18 mouse cellular contexts compared by ENCODE assay signal in genomic region chr13:14011454-14011995, GRCm38 (mm10). TPM values are rescaled to one million over a fixed set of nuclear protein-coding genes. Genes with fewer than 3 reads are reported as not detected.
DNase-seq lines count a peak whose midpoint lies in the region; ATAC-seq lines count a peak whose summit lies in the region.
"Had no signal": no experiment of that assay in that cellular context is flagged by ENCODE, and none has a peak within 500 bp of the region (broad histone marks: within the 10 kb centered on the region; RNA-seq: fewer than 3 reads in every experiment).

No protein-coding gene starts in this region.

- H3K9me3 ChIP-seq in intestine, embryonic 16.5 days (ENCODE audit: control insufficient read depth, low read length) = no peaks in the 10 kb centered on the region
- H3K9me3 ChIP-seq: G1E; heart, embryonic 13.5 days; midbrain, embryonic 10.5 days had no signal

- no peak overlapping the region for H3K27ac ChIP-seq in intestine, embryonic 16.5 days (ENCODE audit: low read length)
- H3K27ac ChIP-seq: gastrocnemius, adult 2 months; heart, embryonic 13.5 days; left cerebral cortex, adult 2 months; midbrain, embryonic 10.5 days had no signal

- H3K4me1 ChIP-seq in intestine, embryonic 16.5 days (ENCODE audit: control insufficient read depth, insufficient read depth, low read length) = no peaks in the 10 kb centered on the region
- H3K4me1 ChIP-seq: heart, embryonic 13.5 days; midbrain, embryonic 10.5 days had no signal

- H3K27me3 ChIP-seq in intestine, embryonic 16.5 days (replicated peaks; ENCODE audit: control insufficient read depth, insufficient read depth, low read length) = no peaks in the 10 kb centered on the region
- H3K27me3 ChIP-seq: heart, embryonic 13.5 days had no signal

- no peak overlapping the region for H3K4me2 ChIP-seq in intestine, embryonic 16.5 days (ENCODE audit: low read depth, low read length)
- H3K4me2 ChIP-seq: heart, embryonic 13.5 days had no signal

- peaks cover 4% of the 10 kb centered on the region; the same call in 1 of the 2 replicates for H3K36me3 ChIP-seq in intestine, embryonic 16.5 days (ENCODE audit: control insufficient read depth, insufficient read depth, low read length)

- DNase-seq in thymus, postnatal 0 days (ENCODE audit: low spot score) = peak; percentile 3
- no peak for DNase-seq in thymus, postnatal 25 days
- DNase-seq in left cerebral cortex, postnatal 4 days = no peak
- DNase-seq in frontal cortex, postnatal 36 days (ENCODE audit: low spot score in 2 of 2) = no peak
- DNase-seq in spleen, postnatal 10 days (ENCODE audit: low spot score in 2 of 2) = no peak
- DNase-seq: forebrain, postnatal 0 days; kidney, postnatal 4 days; layer of hippocampus, adult 9-11 months; lung, postnatal 14 days; right cerebral cortex, adult 18-20 months; thymus, postnatal 36 days had no signal

- ATAC-seq in erythroblast, adult 5-6 weeks (replicated peaks; ENCODE audit: low FRiP score, poor library complexity, severe bottlenecking) = peak; percentile 54
- ATAC-seq in intestine, embryonic 16.5 days = peak; percentile 29
- ATAC-seq: forebrain, postnatal 0 days had no signal

- intact Hi-C loops in left cerebral cortex, postnatal 4 days (cut with DNase I) = no loop called here

- no peak overlapping the region for H3K9ac ChIP-seq in intestine, embryonic 16.5 days (ENCODE audit: low read depth, low read length)
- H3K9ac ChIP-seq: forebrain, postnatal 0 days; heart, embryonic 13.5 days had no signal

- no peak overlapping the region for H3K4me3 ChIP-seq in intestine, embryonic 16.5 days (ENCODE audit: low read length)
- H3K4me3 ChIP-seq: gastrocnemius, adult 2 months; heart, embryonic 13.5 days; left cerebral cortex, adult 2 months; midbrain, embryonic 10.5 days had no signal

- 91% methylated on average over 4 of the region's 4 CpGs for WGBS in intestine, embryonic 16.5 days

RNA-seq across cellular contexts. Expression of gene Tbce, which starts 27.9 kb away (rescaled TPM):
- 54.5 and 58.9 TPM in 2 replicates for polyA plus RNA-seq in thymus, postnatal 0 days (2015; fragmentation: Nextera tagmentation; extraction: Ambion mirVana)
- total RNA-seq in erythroblast, adult 5-6 weeks (2015; ENCODE audit: low replicate concordance) = 54.1 and 95.3 TPM in 2 replicates
- 71.3 and 80.4 TPM in 2 replicates for total RNA-seq in erythroblast, adult 5-6 weeks (2017; ENCODE audit: low replicate concordance)
- 37.8 and 41.3 TPM in 2 replicates for polyA plus RNA-seq in intestine, embryonic 16.5 days (2015; fragmentation: Nextera tagmentation; extraction: Ambion mirVana)
- 10 to 100 TPM; 80.3 to 90.2 TPM for total RNA-seq in left cerebral cortex, postnatal 4 days (2021)

RNA-seq across cellular contexts. Expression of gene Arid4b, which starts 51.5 kb away (rescaled TPM):
- polyA plus RNA-seq in thymus, postnatal 0 days (2015; fragmentation: Nextera tagmentation; extraction: Ambion mirVana) = 55.5 and 75.2 TPM in 2 replicates
- 102 and 126 TPM in 2 replicates for total RNA-seq in erythroblast, adult 5-6 weeks (2015; ENCODE audit: low replicate concordance)
- total RNA-seq in erythroblast, adult 5-6 weeks (2017; ENCODE audit: low replicate concordance) = 186 and 206 TPM in 2 replicates
- polyA plus RNA-seq in intestine, embryonic 16.5 days (2015; fragmentation: Nextera tagmentation; extraction: Ambion mirVana) = 40.0 and 46.5 TPM in 2 replicates
- 10 to 100 TPM; 49.7 to 54.7 TPM for total RNA-seq in left cerebral cortex, postnatal 4 days (2021)

RNA-seq across cellular contexts. Expression of gene Ggps1, which starts 51.8 kb away (rescaled TPM):
- polyA plus RNA-seq in thymus, postnatal 0 days (2015; fragmentation: Nextera tagmentation; extraction: Ambion mirVana) = 55.0 and 60.3 TPM in 2 replicates
- 13.4 and 34.7 TPM in 2 replicates for total RNA-seq in erythroblast, adult 5-6 weeks (2015; ENCODE audit: low replicate concordance)
- total RNA-seq in erythroblast, adult 5-6 weeks (2017; ENCODE audit: low replicate concordance) = 25.8 and 30.6 TPM in 2 replicates
- polyA plus RNA-seq in intestine, embryonic 16.5 days (2015; fragmentation: Nextera tagmentation; extraction: Ambion mirVana) = 36.7 and 36.8 TPM in 2 replicates
- total RNA-seq in left cerebral cortex, postnatal 4 days (2021) = 10 to 100 TPM; 52.2 to 58.5 TPM

RNA-seq across cellular contexts. Expression of gene B3galnt2, which starts 57.3 kb away (rescaled TPM):
- 29.0 and 29.5 TPM in 2 replicates for polyA plus RNA-seq in thymus, postnatal 0 days (2015; fragmentation: Nextera tagmentation; extraction: Ambion mirVana)
- total RNA-seq in erythroblast, adult 5-6 weeks (2015; ENCODE audit: low replicate concordance) = 10.2 and 14.0 TPM in 2 replicates
- total RNA-seq in erythroblast, adult 5-6 weeks (2017; ENCODE audit: low replicate concordance) = 7.4 and 10.7 TPM in 2 replicates
- 30.0 and 32.9 TPM in 2 replicates for polyA plus RNA-seq in intestine, embryonic 16.5 days (2015; fragmentation: Nextera tagmentation; extraction: Ambion mirVana)
- 10 to 100 TPM; 15.3 to 18.2 TPM for total RNA-seq in left cerebral cortex, postnatal 4 days (2021)
